Mouse (Mus musculus): ENCODE results near the gene Pak1ip1. TPM values are rescaled to one million over a fixed set of nuclear protein-coding genes. Genes with fewer than 3 reads are reported as not detected.
A peak's percentile ranks its signal among the peaks of the same experiment; 100 is the strongest.
"Not testable (repeated sequence)": the region's sequence is repeated elsewhere in the genome, so short reads cannot be mapped to it uniquely, and the experiment has no call there.

Pak1ip1 gene
- total and polyA plus RNA-seq, 2 experiments from 2014 or later = 38.2 to 48.0 TPM

GRCm38 (mm10) chr13:40978652-40979051 is 22.2 kb upstream of the Pak1ip1 start:
- Histone ChIP-seq H3K4me2 (ENCODE audit: low read depth, low read length) (no peak overlapping the region), H3K9me3 (replicated peaks; ENCODE audit: control insufficient read depth, low read length) (no peaks in the 10 kb centered on the region), H3K27me3 (ENCODE audit: control insufficient read depth, insufficient read depth, low read length) (no peaks in the 10 kb centered on the region), H3K4me1 (ENCODE audit: control insufficient read depth, insufficient read depth) (no peaks in the 10 kb centered on the region), H3K9ac (replicated peaks; ENCODE audit: low read depth, low read length) (no peak overlapping the region), H3K4me3 (ENCODE audit: low read depth, low read length) (no peak overlapping the region), H3K27ac (ENCODE audit: low read depth) (peak overlapping the region; percentile 80), H3K36me3 (replicated peaks; ENCODE audit: control insufficient read depth, insufficient read depth, low read length) (no peaks in the 10 kb centered on the region)
- DNase-seq (ENCODE audit: low spot score) = peak; percentile 44
- WGBS = 50% methylated on average over 4 of the region's 4 CpGs
- no peak for TF ChIP-seq CTCF (IDR thresholded peaks at IDR 0.05; ENCODE audit: low read depth)
- no peak for TF ChIP-seq EP300 (IDR thresholded peaks at IDR 0.05; ENCODE audit: low read depth)
- ATAC-seq (ENCODE audit: insufficient read depth, low read depth) = peak; percentile 75

- no peaks in the 10 kb centered on the region for H3K9me3 ChIP-seq (replicated peaks; ENCODE audit: control insufficient read depth, low read length)
- H3K4me1 ChIP-seq (ENCODE audit: control insufficient read depth, insufficient read depth) = no peaks in the 10 kb centered on the region
- ATAC-seq (ENCODE audit: insufficient read depth, low read depth) (no peak), DNase-seq (ENCODE audit: low spot score) (peak; percentile 38)
- H3K27me3 ChIP-seq (ENCODE audit: control insufficient read depth, insufficient read depth, low read length) = no peaks in the 10 kb centered on the region
- no peak overlapping the region for H3K4me2 ChIP-seq (ENCODE audit: low read depth, low read length)
- H3K4me3 ChIP-seq (ENCODE audit: low read depth, low read length) = no peak overlapping the region
- whole genome bisulfite sequencing = 34% methylated on average over 2 of the region's 2 CpGs
- TF ChIP-seq EP300 (IDR thresholded peaks at IDR 0.05; ENCODE audit: low read depth) = no peak
- peak; percentile 36 for TF ChIP-seq CTCF (IDR thresholded peaks at IDR 0.05; ENCODE audit: low read depth)
- no peak overlapping the region for H3K9ac ChIP-seq (replicated peaks; ENCODE audit: low read depth, low read length)
- no peaks in the 10 kb centered on the region for H3K36me3 ChIP-seq (replicated peaks; ENCODE audit: control insufficient read depth, insufficient read depth, low read length)
- H3K27ac ChIP-seq (ENCODE audit: low read depth) = peak overlapping the region; percentile 80
These were observed 21.5 kb upstream of the Pak1ip1 start for GRCm38 (mm10) chr13:40979321-40979720.

- no peak overlapping the region for H3K27ac ChIP-seq (ENCODE audit: low read depth)
- DNase-seq (ENCODE audit: low spot score) (no peak), ATAC-seq (ENCODE audit: insufficient read depth, low read depth) (no peak)
- no peak overlapping the region for H3K4me3 ChIP-seq (ENCODE audit: low read depth, low read length)
- WGBS = 75% methylated on average over 1 of the region's 1 CpGs
- H3K36me3 ChIP-seq (replicated peaks; ENCODE audit: control insufficient read depth, insufficient read depth, low read length) = no peaks in the 10 kb centered on the region
- no peaks in the 10 kb centered on the region for H3K27me3 ChIP-seq (ENCODE audit: control insufficient read depth, insufficient read depth, low read length)
- H3K9me3 ChIP-seq (replicated peaks; ENCODE audit: control insufficient read depth, low read length) = no peaks in the 10 kb centered on the region
- no peak for TF ChIP-seq CTCF (IDR thresholded peaks at IDR 0.05; ENCODE audit: low read depth)
- no peak for TF ChIP-seq EP300 (IDR thresholded peaks at IDR 0.05; ENCODE audit: low read depth)
- no peak overlapping the region for H3K4me2 ChIP-seq (ENCODE audit: low read depth, low read length)
- no peaks in the 10 kb centered on the region for H3K4me1 ChIP-seq (ENCODE audit: control insufficient read depth, insufficient read depth)
- no peak overlapping the region for H3K9ac ChIP-seq (replicated peaks; ENCODE audit: low read depth, low read length)
These were observed 18.1 kb upstream of the Pak1ip1 start for GRCm38 (mm10) chr13:40982759-40983158.

GRCm38 (mm10) chr13:40986081-40986480 is 14.7 kb upstream of the Pak1ip1 start:
- TF ChIP-seq EP300 (IDR thresholded peaks at IDR 0.05; ENCODE audit: low read depth) = no peak
- no peak for TF ChIP-seq CTCF (IDR thresholded peaks at IDR 0.05; ENCODE audit: low read depth)
- H3K27ac ChIP-seq (ENCODE audit: low read depth) = no peak overlapping the region
- H3K9ac ChIP-seq (replicated peaks; ENCODE audit: low read depth, low read length) = no peak overlapping the region
- no peaks in the 10 kb centered on the region for H3K4me1 ChIP-seq (ENCODE audit: control insufficient read depth, insufficient read depth)
- H3K9me3 ChIP-seq (replicated peaks; ENCODE audit: control insufficient read depth, low read length) = no peaks in the 10 kb centered on the region
- no peaks in the 10 kb centered on the region for H3K36me3 ChIP-seq (replicated peaks; ENCODE audit: control insufficient read depth, insufficient read depth, low read length)
- H3K4me2 ChIP-seq (ENCODE audit: low read depth, low read length) = no peak overlapping the region
- WGBS = 86% methylated on average over 5 of the region's 5 CpGs
- H3K4me3 ChIP-seq (ENCODE audit: low read depth, low read length) = no peak overlapping the region
- ATAC-seq (ENCODE audit: insufficient read depth, low read depth) = no peak
- DNase-seq (ENCODE audit: low spot score) = no peak
- no peaks in the 10 kb centered on the region for H3K27me3 ChIP-seq (ENCODE audit: control insufficient read depth, insufficient read depth, low read length)

GRCm38 (mm10) chr13:40987608-40988303 is 13.1 kb upstream of the Pak1ip1 start:
- not testable (repeated sequence) for DNase-seq (ENCODE audit: low spot score); H3K27ac ChIP-seq (ENCODE audit: low read depth); H3K36me3 ChIP-seq (replicated peaks; ENCODE audit: control insufficient read depth, insufficient read depth, low read length); H3K4me2 ChIP-seq (ENCODE audit: low read depth, low read length); H3K4me1 ChIP-seq (ENCODE audit: control insufficient read depth, insufficient read depth); H3K27me3 ChIP-seq (ENCODE audit: control insufficient read depth, insufficient read depth, low read length); H3K4me3 ChIP-seq (ENCODE audit: low read depth, low read length); H3K9ac ChIP-seq (replicated peaks; ENCODE audit: low read depth, low read length); H3K9me3 ChIP-seq (replicated peaks; ENCODE audit: control insufficient read depth, low read length); ATAC-seq (ENCODE audit: insufficient read depth, low read depth)
- 51% methylated on average over 4 of the region's 4 CpGs for WGBS

- Histone ChIP-seq H3K4me3 (ENCODE audit: low read depth, low read length) (no peak overlapping the region), H3K4me2 (ENCODE audit: low read depth, low read length) (no peak overlapping the region), H3K9ac (replicated peaks; ENCODE audit: low read depth, low read length) (no peak overlapping the region), H3K27ac (ENCODE audit: low read depth) (no peak overlapping the region), H3K27me3 (ENCODE audit: control insufficient read depth, insufficient read depth, low read length) (no peaks in the 10 kb centered on the region), H3K36me3 (replicated peaks; ENCODE audit: control insufficient read depth, insufficient read depth, low read length) (no peaks in the 10 kb centered on the region), H3K4me1 (ENCODE audit: control insufficient read depth, insufficient read depth) (no peaks in the 10 kb centered on the region), H3K9me3 (replicated peaks; ENCODE audit: control insufficient read depth, low read length) (no peaks in the 10 kb centered on the region)
- WGBS = 33% methylated on average over 2 of the region's 2 CpGs
- no peak for ATAC-seq (ENCODE audit: insufficient read depth, low read depth)
- TF ChIP-seq EP300 (IDR thresholded peaks at IDR 0.05; ENCODE audit: low read depth) = no peak
- no peak for TF ChIP-seq CTCF (IDR thresholded peaks at IDR 0.05; ENCODE audit: low read depth)
- no peak for DNase-seq (ENCODE audit: low spot score)
These were observed 12.4 kb upstream of the Pak1ip1 start for GRCm38 (mm10) chr13:40988418-40988817.
